In genomic region chr10:43792618-43793017, GRCm38 (mm10) we compare ENCODE assay signal across 28 mouse cellular contexts.
A peak's percentile ranks its signal among the peaks of the same experiment; 100 is the strongest.
DNase-seq lines count a peak whose midpoint lies in the region; ATAC-seq and TF ChIP-seq lines count a peak whose summit lies in the region.
"Had no signal": no experiment of that assay in that cellular context is flagged by ENCODE, and none has a peak within 500 bp of the region (broad histone marks: within the 10 kb centered on the region; RNA-seq: fewer than 3 reads in every experiment).

No protein-coding gene starts in this region.

- WGBS in heart, embryonic 10.5 days, result 81% methylated on average over 3 of the region's 3 CpGs
- 60% methylated on average over 3 of the region's 3 CpGs for WGBS in liver, embryonic 15.5 days (ENCODE audit: insufficient replicate concordance)
- WGBS in kidney, embryonic 15.5 days, result 83% methylated on average over 3 of the region's 3 CpGs

- TF ChIP-seq CTCF in brain, embryonic 14.5 days (IDR thresholded peaks at IDR 0.05; ENCODE audit: borderline replicate concordance, extremely low read depth, insufficient read depth, insufficient read length), result no peak

- no peak overlapping the region for H3K4me3 ChIP-seq in heart, embryonic 10.5 days
- H3K4me3 ChIP-seq in liver, embryonic 15.5 days (replicated peaks), result no peak overlapping the region
- no peak overlapping the region for H3K4me3 ChIP-seq in kidney, embryonic 15.5 days (replicated peaks)
- H3K4me3 ChIP-seq: embryonic facial prominence, embryonic 13.5 days; heart, embryonic 15.5 days; layer of hippocampus, adult 2 months; left cerebral cortex, adult 2 months; limb, embryonic 13.5 days; midbrain, embryonic 10.5 days; neural tube, embryonic 12.5 days had no signal

- no peak overlapping the region for H3K9ac ChIP-seq in liver, embryonic 15.5 days
- no peak overlapping the region for H3K9ac ChIP-seq in kidney, embryonic 15.5 days
- H3K9ac ChIP-seq: embryonic facial prominence, embryonic 13.5 days; forebrain, postnatal 0 days; heart, embryonic 15.5 days; limb, embryonic 13.5 days; neural tube, embryonic 12.5 days had no signal

- no peaks in the 10 kb centered on the region for H3K9me3 ChIP-seq in heart, embryonic 10.5 days
- H3K9me3 ChIP-seq in liver, embryonic 15.5 days (replicated peaks), result no peaks in the 10 kb centered on the region
- no peaks in the 10 kb centered on the region for H3K9me3 ChIP-seq in kidney, embryonic 15.5 days (replicated peaks)
- H3K9me3 ChIP-seq: embryonic facial prominence, embryonic 13.5 days; G1E; heart, embryonic 15.5 days; limb, embryonic 13.5 days; midbrain, embryonic 10.5 days; neural tube, embryonic 12.5 days had no signal

- no peak overlapping the region for H3K27ac ChIP-seq in heart, embryonic 10.5 days
- H3K27ac ChIP-seq in liver, embryonic 15.5 days (replicated peaks), result peak overlapping the region; percentile 93
- no peak overlapping the region for H3K27ac ChIP-seq in kidney, embryonic 15.5 days
- H3K27ac ChIP-seq: embryonic facial prominence, embryonic 13.5 days; heart, embryonic 15.5 days; layer of hippocampus, adult 2 months; left cerebral cortex, adult 2 months; limb, embryonic 13.5 days; macrophage; midbrain, embryonic 10.5 days; neural tube, embryonic 12.5 days had no signal

- no peaks in the 10 kb centered on the region for H3K36me3 ChIP-seq in heart, embryonic 10.5 days
- no peaks in the 10 kb centered on the region for H3K36me3 ChIP-seq in liver, embryonic 15.5 days (replicated peaks)
- H3K36me3 ChIP-seq in kidney, embryonic 15.5 days, result no peaks in the 10 kb centered on the region
- H3K36me3 ChIP-seq: embryonic facial prominence, embryonic 13.5 days; G1E; heart, embryonic 15.5 days; limb, embryonic 13.5 days; midbrain, embryonic 10.5 days; neural tube, embryonic 12.5 days had no signal

- H3K4me2 ChIP-seq in liver, embryonic 15.5 days, result 0 out of 2 replicates have a peak overlapping the region, but pooled peaks have one; percentile 60
- no peak overlapping the region for H3K4me2 ChIP-seq in kidney, embryonic 15.5 days
- H3K4me2 ChIP-seq: embryonic facial prominence, embryonic 13.5 days; heart, embryonic 15.5 days; limb, embryonic 13.5 days; neural tube, embryonic 12.5 days had no signal

- H3K4me1 ChIP-seq in heart, embryonic 10.5 days, result no peaks in the 10 kb centered on the region
- peaks cover 53% of the 10 kb centered on the region for H3K4me1 ChIP-seq in liver, embryonic 15.5 days (replicated peaks)
- H3K4me1 ChIP-seq in kidney, embryonic 15.5 days, result 0 out of 2 replicates have a peak, but pooled peaks cover 6% of the 10 kb centered on the region
- H3K4me1 ChIP-seq: embryonic facial prominence, embryonic 13.5 days; heart, embryonic 15.5 days; limb, embryonic 13.5 days; midbrain, embryonic 10.5 days; neural tube, embryonic 12.5 days had no signal

- ATAC-seq in liver, embryonic 15.5 days (ENCODE audit: insufficient read depth), result no peak
- no peak for ATAC-seq in kidney, embryonic 15.5 days (replicated peaks; ENCODE audit: low FRiP score)
- ATAC-seq: forebrain, postnatal 0 days; hindbrain, embryonic 16.5 days; midbrain, embryonic 16.5 days had no signal

- peak; percentile 53 for DNase-seq in heart, adult 11 months
- DNase-seq in heart, embryonic 10.5 days (ENCODE audit: low spot score), result no peak
- peak; percentile 17 for DNase-seq in brain, embryonic 14.5 days (ENCODE audit: low read depth)
- no peak for DNase-seq in cerebellum, adult 11-12 months
- DNase-seq in right cerebral cortex, postnatal 10 days (ENCODE audit: low spot score in 2 of 2), result no peak
- DNase-seq: adrenal gland, postnatal 14 days; cerebellum, adult 8-10 months; cerebellum, postnatal 25 days; forebrain, postnatal 0 days; gastrocnemius, postnatal 10 days; kidney, adult 18-20 months; kidney, postnatal 36 days; lung, adult 2 months; lung, postnatal 10 days; thymus, postnatal 4 days had no signal

- H3K27me3 ChIP-seq in heart, embryonic 10.5 days (ENCODE audit: insufficient read depth, poor library complexity, severe bottlenecking), result no peaks in the 10 kb centered on the region
- no peaks in the 10 kb centered on the region for H3K27me3 ChIP-seq in liver, embryonic 15.5 days
- no peaks in the 10 kb centered on the region for H3K27me3 ChIP-seq in kidney, embryonic 15.5 days
- H3K27me3 ChIP-seq: embryonic facial prominence, embryonic 13.5 days; heart, embryonic 15.5 days; limb, embryonic 13.5 days; neural tube, embryonic 12.5 days had no signal

- TF ChIP-seq POLR2A in brain, embryonic 14.5 days (IDR thresholded peaks at IDR 0.05; ENCODE audit: borderline replicate concordance, extremely low read depth, insufficient read depth, insufficient read length, poor library complexity, severe bottlenecking), result no peak

Comparison
In these comparisons a context has a peak if more than half of its experiments do, and no peak if none do; other contexts are left out.
1. DNase-seq: peak in heart, adult 11 months (single experiment) and brain, embryonic 14.5 days (single experiment); none in heart, embryonic 10.5 days (single experiment), cerebellum, adult 11-12 months (single experiment) and right cerebral cortex, postnatal 10 days (0 of 2).